Mouse (Mus musculus) megakaryocyte, embryonic 14.5 days (primary cell): ENCODE data around the gene Heatr1. TPM values are rescaled to one million over a fixed set of nuclear protein-coding genes. Genes with fewer than 3 reads are reported as not detected.
A peak's percentile ranks its signal among the peaks of the same experiment; 100 is the strongest.
"Not testable (repeated sequence)": the region's sequence is repeated elsewhere in the genome, so short reads cannot be mapped to it uniquely, and the experiment has no call there.

Source experiments
- H3K27me3 ChIP-seq: replicated peaks from 2 replicates; pipeline ENCODE3; 2012; ENCODE audit warnings: inconsistent platforms
- H3K36me3 ChIP-seq: replicated peaks from 2 replicates; pipeline ENCODE3; 2012; ENCODE audit warnings: low read length, inconsistent platforms, mixed read lengths
- H3K4me1 ChIP-seq: 2 replicates; pipeline ENCODE4 v1.6.1; 2012; ENCODE audit warnings: inconsistent platforms
- H3K4me3 ChIP-seq: replicated peaks from 2 replicates; pipeline ENCODE3; 2012; ENCODE audit warnings: moderate library complexity, mild to moderate bottlenecking, inconsistent platforms
- H3K9me3 ChIP-seq: 2 replicates; pipeline ENCODE4 v1.6.1; 2012; ENCODE audit warnings: inconsistent platforms
- FLI1 ChIP-seq: IDR thresholded peaks from 2 replicates; pipeline ENCODE4 v1.6.1; 2012; ENCODE audit warnings: low read length, inconsistent platforms, mixed read lengths
- GATA1 ChIP-seq: IDR thresholded peaks from 3 replicates; pipeline ENCODE4 v1.6.1; 2012; ENCODE audit warnings: mixed read lengths, low read length, inconsistent platforms, borderline replicate concordance
- polyA plus RNA-seq: library from polyadenylated mRNA; stranded (reverse); fragments of >175 nt; gene quantifications from 2 replicates; pipeline ENCODE4 v1.2.3, GENCODE M21; 2012; ENCODE audit warnings: low replicate concordance; ENCODE audit not compliant: insufficient read depth

Gene Heatr1
- polyA plus RNA-seq, 1 experiment = 8.5 TPM

DNA sequence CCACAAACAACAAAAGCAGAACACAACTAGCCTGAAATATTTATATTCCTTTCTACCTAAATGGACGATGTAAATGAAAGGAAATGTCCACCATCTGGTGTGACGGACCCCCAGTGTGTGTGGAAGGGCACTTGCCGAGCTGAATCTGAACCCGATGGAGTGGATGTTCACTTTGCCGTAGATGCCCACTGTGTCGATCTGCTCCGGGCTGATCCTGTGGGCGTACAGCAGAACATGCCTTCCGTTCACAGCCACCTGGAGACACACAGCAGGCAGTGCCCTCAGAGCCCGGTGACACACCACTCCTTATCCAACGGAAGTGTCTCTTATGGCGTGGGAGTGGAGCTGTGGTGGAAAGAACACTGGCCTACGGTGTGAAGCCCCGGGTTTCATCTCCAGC, 58.3 kb downstream of the Heatr1 start:
- Histone ChIP-seq H3K27me3 (no peaks in the 10 kb centered on the region), H3K4me3 (no peak overlapping the region), H3K4me1 (peaks cover 14% of the 10 kb centered on the region; the same call in 1 of the 2 replicates), H3K9me3 (no peaks in the 10 kb centered on the region), H3K36me3 (peaks cover 82% of the 10 kb centered on the region)
- TF ChIP-seq FLI1 = no peak
- no peak for TF ChIP-seq GATA1

DNA sequence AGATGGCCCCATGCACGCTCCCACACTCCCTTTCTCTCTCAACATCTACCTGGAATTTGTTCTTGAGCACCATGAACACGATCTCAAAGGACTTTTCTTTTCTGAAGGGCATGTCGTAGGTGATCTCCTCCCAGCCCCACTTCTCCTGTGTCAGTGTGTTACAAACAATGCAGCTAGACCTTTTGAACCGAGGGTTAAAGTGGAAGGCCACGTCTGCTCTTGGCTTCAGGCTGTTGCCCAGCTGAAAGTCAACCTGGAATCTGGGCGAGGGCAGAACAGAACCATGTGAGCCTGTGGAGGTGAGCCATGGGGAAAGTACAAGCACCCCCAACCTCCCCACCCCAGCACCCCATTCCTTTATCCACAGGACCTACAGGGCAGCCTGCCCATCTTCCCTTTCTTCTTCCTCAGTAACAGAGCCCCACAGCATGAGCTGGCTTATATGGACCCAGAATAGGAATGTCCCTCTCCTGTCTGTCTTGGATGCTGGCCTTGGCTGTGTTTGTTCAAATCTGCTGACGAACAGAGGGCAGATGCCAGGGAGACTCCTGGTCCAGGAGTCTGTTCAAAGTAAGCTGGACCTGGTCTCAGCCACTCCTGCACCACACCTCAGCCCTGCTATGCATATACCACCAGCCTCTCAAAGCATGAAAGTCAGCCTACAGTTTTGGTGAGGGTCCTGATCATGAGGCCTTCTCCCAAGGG, 60.0 kb downstream of the Heatr1 start:
- H3K9me3 ChIP-seq = no peaks in the 10 kb centered on the region
- H3K27me3 ChIP-seq = no peaks in the 10 kb centered on the region
- H3K4me3 ChIP-seq = no peak overlapping the region
- H3K4me1 ChIP-seq = peaks cover 20% of the 10 kb centered on the region
- peaks cover 88% of the 10 kb centered on the region for H3K36me3 ChIP-seq
- TF ChIP-seq GATA1 (no peak), FLI1 (no peak)

DNA sequence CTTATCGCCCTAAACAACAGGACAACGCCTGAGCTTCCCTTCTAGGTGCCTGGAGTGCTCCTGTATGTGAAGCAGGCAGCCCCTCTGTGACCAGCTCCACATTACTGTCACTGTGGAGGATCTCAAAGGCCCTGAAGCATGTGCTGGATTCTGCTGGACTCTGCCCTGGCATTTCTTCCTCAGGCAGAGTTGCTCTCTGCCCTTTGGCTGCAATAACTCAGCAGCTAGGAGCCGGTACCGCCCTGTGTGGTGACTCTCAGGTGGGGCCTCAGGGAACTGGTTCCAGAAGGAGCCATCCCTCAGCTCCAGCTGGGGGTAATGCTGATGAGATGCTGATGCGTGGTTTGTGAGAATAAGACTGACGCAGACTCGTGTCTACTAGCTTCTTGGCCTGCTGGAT, 61.9 kb downstream of the Heatr1 start:
- H3K4me1 ChIP-seq = peaks cover 23% of the 10 kb centered on the region

DNA sequence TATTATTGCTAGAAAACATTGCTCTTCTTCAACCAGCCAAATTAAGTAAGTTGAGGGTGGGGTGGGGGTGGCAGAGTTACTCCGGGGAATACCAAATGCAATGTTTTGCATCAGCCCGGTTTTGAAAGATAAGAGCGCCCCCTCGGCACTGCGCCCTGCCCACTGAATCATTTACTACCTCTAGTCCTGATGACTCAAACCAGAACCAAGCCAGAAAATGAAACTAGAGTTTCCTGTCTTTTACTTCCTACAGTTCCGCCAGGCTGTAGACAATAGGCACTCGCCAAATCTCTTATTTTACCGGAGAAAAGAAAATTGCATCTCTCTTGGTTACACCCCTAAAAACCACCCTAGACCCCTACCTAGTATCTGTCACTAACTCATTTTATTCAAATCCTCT, 65.6 kb downstream of the Heatr1 start:
- TF ChIP-seq FLI1 = no peak
- TF ChIP-seq GATA1 = no peak
- peaks cover 39% of the 10 kb centered on the region for H3K36me3 ChIP-seq
- peak overlapping the region; percentile 97 for H3K4me3 ChIP-seq
- no peaks in the 10 kb centered on the region for H3K9me3 ChIP-seq
- H3K27me3 ChIP-seq = no peaks in the 10 kb centered on the region
- peaks cover 36% of the 10 kb centered on the region for H3K4me1 ChIP-seq

More for the DNA sequence above, 61.9 kb downstream of the Heatr1 start:
- Histone ChIP-seq H3K36me3 (peaks cover 77% of the 10 kb centered on the region), H3K27me3 (no peaks in the 10 kb centered on the region), H3K9me3 (no peaks in the 10 kb centered on the region), H3K4me3 (no peak overlapping the region)
- TF ChIP-seq FLI1 = no peak
- TF ChIP-seq GATA1 = no peak

DNA sequence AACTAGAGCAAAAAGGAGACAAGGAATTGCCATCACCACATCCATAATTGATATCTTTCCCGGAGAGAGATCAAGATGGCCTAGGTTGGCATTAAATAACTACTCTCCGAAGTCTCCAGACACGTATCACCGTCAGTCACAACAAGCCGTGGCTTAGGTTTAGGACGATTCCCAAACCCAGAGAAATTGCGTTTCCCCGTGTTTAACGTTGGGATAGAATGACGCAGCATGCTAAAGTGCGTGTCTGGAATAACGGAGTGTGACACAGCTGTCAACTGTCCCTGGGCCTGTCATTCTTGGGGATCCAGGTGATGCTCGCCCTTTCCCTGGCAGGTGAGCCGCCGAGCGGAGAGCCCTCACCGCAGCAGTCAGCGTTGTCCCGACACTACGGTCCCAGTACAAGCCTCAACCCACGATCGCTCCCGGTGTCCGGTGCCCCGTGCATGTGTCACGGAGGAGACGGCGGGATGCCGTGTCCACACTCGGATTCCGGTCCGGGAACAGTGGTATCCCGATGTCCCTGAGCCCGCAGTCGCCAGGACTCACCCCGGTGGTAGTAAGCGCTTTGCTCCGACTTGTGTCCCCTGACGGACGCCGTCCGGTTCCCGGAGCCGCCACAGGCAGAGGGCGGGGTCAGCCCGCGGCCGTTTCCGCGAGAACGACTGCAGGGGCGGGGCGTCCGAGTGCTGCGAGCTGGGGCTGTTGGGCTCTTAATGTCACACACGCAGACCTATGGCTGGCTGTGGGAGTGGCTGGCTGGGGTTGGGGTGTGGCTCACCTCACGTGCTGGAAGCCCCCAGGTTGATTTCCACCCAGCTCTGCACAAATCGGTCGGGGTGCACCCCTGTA, 66.3 kb downstream of the Heatr1 start:
- Histone ChIP-seq H3K27me3 (no peaks in the 10 kb centered on the region), H3K9me3 (no peaks in the 10 kb centered on the region), H3K4me1 (peaks cover 34% of the 10 kb centered on the region), H3K36me3 (peaks cover 33% of the 10 kb centered on the region), H3K4me3 (peak overlapping the region; percentile 97)
- TF ChIP-seq FLI1 (no peak), GATA1 (no peak)

DNA sequence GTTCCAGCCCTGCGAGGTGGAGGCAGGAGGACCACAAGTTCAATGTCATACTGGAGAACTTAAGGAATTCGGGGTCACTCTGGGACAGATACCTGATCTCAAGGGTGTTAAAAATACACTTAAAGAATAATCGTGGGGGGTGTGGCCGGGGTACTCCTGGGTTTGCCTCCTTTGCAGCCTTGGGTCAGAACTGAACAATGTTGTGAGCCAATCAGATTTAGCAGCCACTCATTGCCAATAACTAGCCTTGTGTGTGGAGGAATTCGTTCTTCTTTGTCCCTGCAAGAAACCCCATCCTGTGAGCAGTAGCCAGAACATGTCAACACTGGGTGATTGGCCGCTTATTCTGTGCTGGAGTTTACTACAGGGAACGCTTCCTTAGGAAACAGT, 66.9 kb downstream of the Heatr1 start:
- Histone ChIP-seq H3K4me3 (peak overlapping the region; percentile 97), H3K36me3 (peaks cover 26% of the 10 kb centered on the region), H3K4me1 (peaks cover 28% of the 10 kb centered on the region), H3K27me3 (no peaks in the 10 kb centered on the region), H3K9me3 (no peaks in the 10 kb centered on the region)
- TF ChIP-seq FLI1 (no peak), GATA1 (no peak)

DNA sequence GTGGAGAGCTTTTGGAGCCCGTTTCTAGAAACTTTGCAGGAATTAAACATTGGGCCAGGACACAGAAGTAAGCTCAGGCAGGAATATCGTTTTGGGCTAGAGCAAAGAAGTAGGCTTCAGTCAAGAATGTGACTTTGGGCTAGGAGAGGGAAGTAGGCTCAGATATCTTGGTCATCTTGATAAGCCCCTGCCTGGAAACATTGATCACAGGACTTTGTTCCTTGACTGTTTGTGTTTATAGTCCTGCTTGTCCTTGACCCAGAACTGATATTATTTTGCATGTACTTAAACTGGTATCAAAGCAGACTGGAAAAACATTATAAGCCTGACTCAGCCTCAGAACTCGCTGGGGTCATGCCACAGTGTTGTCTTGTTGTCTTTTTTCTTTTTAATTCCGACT, 67.8 kb downstream of the Heatr1 start:
- peaks cover 26% of the 10 kb centered on the region for H3K4me1 ChIP-seq

DNA sequence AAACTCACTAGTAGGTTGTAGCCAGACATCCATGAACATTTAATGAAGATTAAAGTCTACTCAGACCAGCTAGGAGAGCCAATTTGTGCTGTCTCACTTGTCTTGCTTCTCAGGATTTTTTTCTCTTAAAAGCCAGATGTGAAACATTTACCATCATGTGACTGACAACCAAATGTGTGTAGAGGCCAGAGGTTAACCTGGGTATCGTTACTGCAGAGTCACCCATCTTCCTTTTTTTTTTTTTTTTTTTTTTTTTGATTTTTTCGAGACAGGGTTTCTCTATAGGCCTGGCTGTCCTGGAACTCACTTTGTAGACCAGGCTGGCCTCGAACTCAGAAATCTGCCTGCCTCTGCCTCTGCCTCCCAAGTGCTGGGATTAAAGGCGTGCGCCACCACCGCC, 69.3 kb downstream of the Heatr1 start:
- not testable (repeated sequence) for H3K4me3 ChIP-seq, H3K27me3 ChIP-seq

More for the DNA sequence above, 67.8 kb downstream of the Heatr1 start:
- H3K27me3 ChIP-seq = no peaks in the 10 kb centered on the region
- TF ChIP-seq GATA1 = no peak
- TF ChIP-seq FLI1 = no peak
- no peak overlapping the region for H3K4me3 ChIP-seq
- no peaks in the 10 kb centered on the region for H3K9me3 ChIP-seq
- H3K36me3 ChIP-seq = peaks cover 19% of the 10 kb centered on the region

DNA sequence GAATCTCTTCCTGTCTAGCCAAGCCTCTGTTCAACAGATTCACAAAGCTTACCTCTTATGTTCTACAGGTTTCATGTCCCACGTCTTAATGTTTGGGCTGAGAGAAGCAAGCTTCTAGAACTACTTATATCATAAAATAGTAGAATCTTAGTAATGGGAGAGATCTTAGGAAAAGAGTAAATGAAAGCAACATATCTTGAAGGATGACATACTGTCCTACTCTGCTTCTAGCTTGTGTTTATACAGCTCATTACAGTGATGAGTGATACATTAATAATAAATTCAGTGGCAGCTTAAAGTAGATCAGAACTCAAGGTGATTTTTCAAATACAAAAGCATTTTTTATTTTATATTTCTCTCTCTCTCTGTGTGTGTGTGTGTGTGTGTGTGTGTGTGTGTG, 70.0 kb downstream of the Heatr1 start, which contains the start of gene Lgals8:
Gene Lgals8 (minus strand): TSS at position 101 of the 400 bp plus-strand sequence.
- no peaks in the 10 kb centered on the region for H3K9me3 ChIP-seq
- H3K27me3 ChIP-seq = no peaks in the 10 kb centered on the region
- H3K4me3 ChIP-seq = no peak within 1 kb of the TSS
- peaks cover 27% of the 10 kb centered on the region for H3K4me1 ChIP-seq
- TF ChIP-seq GATA1 (no peak), FLI1 (no peak)
- H3K36me3 ChIP-seq = peaks cover 1% of the 10 kb centered on the region

More for the DNA sequence above, 69.3 kb downstream of the Heatr1 start:
- not testable (repeated sequence) for H3K9me3 ChIP-seq, H3K36me3 ChIP-seq
- H3K4me1 ChIP-seq = peaks cover 30% of the 10 kb centered on the region

DNA sequence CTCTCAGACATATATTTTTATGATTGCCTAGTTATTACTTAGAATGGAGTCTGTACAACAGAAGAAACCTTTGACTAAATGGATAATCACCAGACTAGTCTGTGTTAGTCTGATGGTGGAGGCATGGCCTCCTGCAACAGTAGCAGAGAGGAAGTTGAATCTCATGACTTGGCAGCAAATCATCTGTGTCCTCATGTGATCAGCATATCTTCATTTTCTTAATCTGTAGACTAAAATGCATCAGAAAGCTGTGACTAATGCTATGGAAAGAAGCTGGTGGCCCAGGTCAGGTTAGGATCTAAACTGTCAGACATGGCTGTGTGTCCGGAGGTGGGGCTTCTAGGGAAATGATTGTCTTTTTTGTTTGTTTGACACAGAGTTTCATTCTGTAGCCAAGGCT, 73.7 kb downstream of the Heatr1 start:
- Histone ChIP-seq H3K9me3 (no peaks in the 10 kb centered on the region), H3K36me3 (no peaks in the 10 kb centered on the region), H3K4me3 (no peak overlapping the region), H3K4me1 (peaks cover 7% of the 10 kb centered on the region; the same call in 1 of the 2 replicates), H3K27me3 (peaks cover 14% of the 10 kb centered on the region)
- TF ChIP-seq FLI1 (no peak), GATA1 (no peak)
